22 mouse cellular contexts compared by ENCODE assay signal in the genomic region with DNA sequence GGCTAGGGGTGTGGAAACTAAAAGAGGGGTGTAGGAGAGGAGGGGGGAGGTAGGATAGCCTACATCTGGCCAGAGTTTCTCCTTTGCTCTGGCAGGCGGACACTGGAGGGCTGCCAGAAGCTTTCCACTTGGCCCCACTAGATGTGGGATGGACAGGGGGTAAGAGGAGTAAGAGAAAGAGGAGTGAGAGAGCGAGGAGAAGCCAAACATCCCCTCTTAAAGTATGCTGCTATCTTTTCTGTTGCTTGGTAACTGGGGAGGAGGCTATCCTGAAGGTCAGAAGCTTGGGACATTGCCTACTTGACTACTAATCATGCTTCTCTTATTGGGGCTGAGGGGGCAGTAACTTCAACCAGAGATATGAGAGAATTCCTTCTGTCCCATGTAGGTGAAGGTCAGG.
DNase-seq lines count a peak whose midpoint lies in the region; ATAC-seq and TF ChIP-seq lines count a peak whose summit lies in the region.
"Had no signal": no experiment of that assay in that cellular context is flagged by ENCODE, and none has a peak within 500 bp of the region (broad histone marks: within the 10 kb centered on the region; RNA-seq: fewer than 3 reads in every experiment).

No protein-coding gene starts in this region.

- H3K4me2 ChIP-seq in heart, embryonic 11.5 days, result no peak overlapping the region
- no peak overlapping the region for H3K4me2 ChIP-seq in stomach, embryonic 14.5 days (replicated peaks; ENCODE audit: low read depth, low read length)
- H3K4me2 ChIP-seq in stomach, postnatal 0 days (replicated peaks; ENCODE audit: low read depth), result no peak overlapping the region
- H3K4me2 ChIP-seq: embryonic facial prominence, embryonic 15.5 days; hindbrain, embryonic 14.5 days; liver, embryonic 11.5 days; midbrain, embryonic 13.5 days; neural tube, embryonic 15.5 days had no signal

- H3K9me3 ChIP-seq in heart, embryonic 11.5 days (replicated peaks; ENCODE audit: control insufficient read depth, low read length), result no peaks in the 10 kb centered on the region
- H3K9me3 ChIP-seq in heart, embryonic 10.5 days, result no peaks in the 10 kb centered on the region
- no peaks in the 10 kb centered on the region for H3K9me3 ChIP-seq in stomach, embryonic 14.5 days (ENCODE audit: control insufficient read depth, low read depth, low read length)
- no peaks in the 10 kb centered on the region for H3K9me3 ChIP-seq in stomach, postnatal 0 days (ENCODE audit: control insufficient read depth, low read length)
- H3K9me3 ChIP-seq: embryonic facial prominence, embryonic 15.5 days; midbrain, embryonic 13.5 days; neural tube, embryonic 15.5 days had no signal

- no peak overlapping the region for H3K4me3 ChIP-seq in heart, embryonic 11.5 days (ENCODE audit: low read depth, low read length)
- H3K4me3 ChIP-seq in heart, embryonic 10.5 days, result no peak overlapping the region
- H3K4me3 ChIP-seq in stomach, embryonic 14.5 days (ENCODE audit: low read depth, low read length), result no peak overlapping the region
- no peak overlapping the region for H3K4me3 ChIP-seq in stomach, postnatal 0 days (ENCODE audit: low read depth, low read length)
- H3K4me3 ChIP-seq: embryonic facial prominence, embryonic 15.5 days; midbrain, embryonic 13.5 days; myocyte; neural tube, embryonic 15.5 days had no signal

- DNase-seq in heart, embryonic 10.5 days (ENCODE audit: low spot score), result no peak
- DNase-seq in stomach, postnatal 0 days (ENCODE audit: low spot score), result no peak
- peak; percentile 5 to 36 for DNase-seq in lung, postnatal 4 days
- DNase-seq in testis, postnatal 14 days (ENCODE audit: low spot score), result peak; percentile 55
- no peak for DNase-seq in frontal cortex, postnatal 36 days (ENCODE audit: low spot score in 2 of 2)
- DNase-seq: adrenal gland, postnatal 36 days; cerebellum, adult 8-10 months; gastrocnemius, postnatal 14 days; kidney, postnatal 10 days; left cerebral cortex, postnatal 4 days; right cerebral cortex, adult 18-20 months; spleen, adult 18-20 months had no signal

- TF ChIP-seq CTCF in stomach, postnatal 0 days (IDR thresholded peaks at IDR 0.05; ENCODE audit: low read depth), result no peak

- no peak overlapping the region for H3K9ac ChIP-seq in heart, embryonic 11.5 days (ENCODE audit: low read depth, low read length)
- H3K9ac ChIP-seq in stomach, embryonic 14.5 days (replicated peaks; ENCODE audit: low read depth, low read length), result no peak overlapping the region
- H3K9ac ChIP-seq in stomach, postnatal 0 days (ENCODE audit: low read length), result no peak overlapping the region
- H3K9ac ChIP-seq: embryonic facial prominence, embryonic 15.5 days; hindbrain, embryonic 14.5 days; midbrain, embryonic 13.5 days; neural tube, embryonic 15.5 days had no signal

- no peak overlapping the region for H3K27ac ChIP-seq in heart, embryonic 11.5 days (ENCODE audit: low read depth, low read length)
- H3K27ac ChIP-seq in heart, embryonic 10.5 days, result no peak overlapping the region
- no peak overlapping the region for H3K27ac ChIP-seq in stomach, embryonic 14.5 days (ENCODE audit: low read length)
- no peak overlapping the region for H3K27ac ChIP-seq in stomach, postnatal 0 days (replicated peaks)
- H3K27ac ChIP-seq: embryonic facial prominence, embryonic 15.5 days; hindbrain, embryonic 14.5 days; midbrain, embryonic 13.5 days; neural tube, embryonic 15.5 days had no signal

- H3K27me3 ChIP-seq in heart, embryonic 11.5 days (ENCODE audit: control insufficient read depth, insufficient read depth, low read length), result no peaks in the 10 kb centered on the region
- H3K27me3 ChIP-seq in heart, embryonic 10.5 days (ENCODE audit: insufficient read depth, poor library complexity, severe bottlenecking), result no peaks in the 10 kb centered on the region
- H3K27me3 ChIP-seq in stomach, embryonic 14.5 days (ENCODE audit: control insufficient read depth, insufficient read depth, low read length), result no peaks in the 10 kb centered on the region
- no peaks in the 10 kb centered on the region for H3K27me3 ChIP-seq in stomach, postnatal 0 days (ENCODE audit: control insufficient read depth, insufficient read depth, low read length)
- H3K27me3 ChIP-seq: embryonic facial prominence, embryonic 15.5 days; midbrain, embryonic 13.5 days; neural tube, embryonic 15.5 days had no signal

- no peak for TF ChIP-seq EP300 in stomach, postnatal 0 days (optimal IDR thresholded peaks at IDR 0.05)

- WGBS in heart, embryonic 11.5 days (ENCODE audit: insufficient replicate concordance), result 36% methylated on average over 2 of the region's 2 CpGs
- 48% methylated on average over 2 of the region's 2 CpGs for WGBS in heart, embryonic 10.5 days
- 46% methylated on average over 2 of the region's 2 CpGs for WGBS in stomach, embryonic 14.5 days
- WGBS in stomach, postnatal 0 days, result 36% methylated on average over 2 of the region's 2 CpGs

- H3K36me3 ChIP-seq in heart, embryonic 11.5 days (ENCODE audit: control insufficient read depth, insufficient read depth, low read length), result no peaks in the 10 kb centered on the region
- no peaks in the 10 kb centered on the region for H3K36me3 ChIP-seq in heart, embryonic 10.5 days
- H3K36me3 ChIP-seq in stomach, embryonic 14.5 days (ENCODE audit: control insufficient read depth, insufficient read depth, low read length), result no peaks in the 10 kb centered on the region
- H3K36me3 ChIP-seq in stomach, postnatal 0 days (ENCODE audit: control insufficient read depth, insufficient read depth, low read length), result no peaks in the 10 kb centered on the region
- H3K36me3 ChIP-seq: embryonic facial prominence, embryonic 15.5 days; midbrain, embryonic 13.5 days; neural tube, embryonic 15.5 days had no signal

- no peaks in the 10 kb centered on the region for H3K4me1 ChIP-seq in heart, embryonic 11.5 days (ENCODE audit: control insufficient read depth, insufficient read depth, low read length)
- no peaks in the 10 kb centered on the region for H3K4me1 ChIP-seq in heart, embryonic 10.5 days
- no peaks in the 10 kb centered on the region for H3K4me1 ChIP-seq in stomach, embryonic 14.5 days (ENCODE audit: control insufficient read depth, insufficient read depth, low read length)
- no peaks in the 10 kb centered on the region for H3K4me1 ChIP-seq in stomach, postnatal 0 days (replicated peaks; ENCODE audit: control insufficient read depth, insufficient read depth)
- H3K4me1 ChIP-seq: embryonic facial prominence, embryonic 15.5 days; midbrain, embryonic 13.5 days; neural tube, embryonic 15.5 days had no signal

- ATAC-seq in heart, embryonic 11.5 days (replicated peaks; ENCODE audit: insufficient number of reproducible peaks, low FRiP score, low TSS enrichment), result 0 out of 2 replicates have a peak, but pooled peaks have one; percentile 55
- peak; percentile 61; the same call in 1 of the 2 replicates for ATAC-seq in stomach, embryonic 14.5 days (ENCODE audit: insufficient number of reproducible peaks, insufficient read depth, low FRiP score, low read depth)
- ATAC-seq in stomach, postnatal 0 days (ENCODE audit: low FRiP score, low TSS enrichment), result no peak
- ATAC-seq in erythroblast, adult 5-6 weeks (replicated peaks; ENCODE audit: low FRiP score, poor library complexity, severe bottlenecking), result no peak
- ATAC-seq: intestine, embryonic 16.5 days; midbrain, embryonic 13.5 days had no signal

Comparison
In these comparisons a context has a peak if more than half of its experiments do, and no peak if none do; other contexts are left out.
1. ATAC-seq: peak in heart, embryonic 11.5 days (single experiment) and stomach, embryonic 14.5 days (single experiment); none in stomach, postnatal 0 days (single experiment) and erythroblast, adult 5-6 weeks (single experiment).
2. DNase-seq: peak in lung, postnatal 4 days (2 of 2) and testis, postnatal 14 days (single experiment); none in heart, embryonic 10.5 days (single experiment), stomach, postnatal 0 days (single experiment) and frontal cortex, postnatal 36 days (0 of 2).